Mouse (Mus musculus) thymus, postnatal 25 days (tissue): ENCODE data around the gene Ifna1.

ENCODE experiments used
- DNase-seq: peaks from one replicate; pipeline ENCODE4 v3.0.0; 2022

Ifna1 gene

DNA sequence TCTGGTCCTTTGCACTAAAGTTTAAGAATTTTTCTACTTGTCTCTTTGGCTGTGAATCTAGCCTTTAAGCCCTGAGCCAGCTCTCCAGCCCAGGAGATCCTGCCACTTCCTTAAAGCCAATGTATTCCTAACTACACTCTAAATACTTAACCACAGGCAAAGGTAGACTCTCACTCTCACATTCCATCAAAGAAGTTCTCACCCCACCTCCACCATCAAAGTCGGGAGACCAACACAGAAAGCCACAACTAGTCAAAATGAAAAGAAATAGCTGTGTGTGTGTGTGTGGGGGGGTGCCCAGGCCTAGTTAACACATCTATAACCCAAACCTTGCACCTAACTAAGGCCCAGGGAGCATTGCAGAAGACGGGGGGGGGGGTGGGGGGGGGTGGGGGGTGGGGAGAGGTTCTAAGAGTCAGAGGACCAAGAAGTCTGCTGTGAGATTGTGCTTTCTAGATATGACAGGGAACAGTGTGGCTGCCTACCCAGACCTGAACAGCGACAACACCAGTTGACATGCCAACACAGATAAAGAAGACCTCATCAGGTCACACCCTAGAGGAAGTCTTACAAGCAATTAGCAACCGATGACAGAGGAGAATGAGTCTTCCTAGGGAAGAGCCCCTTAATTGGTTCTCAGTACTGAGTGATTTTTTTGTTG, 25.7 kb downstream of the Ifna1 start:
- DNase-seq, result no peak

DNA sequence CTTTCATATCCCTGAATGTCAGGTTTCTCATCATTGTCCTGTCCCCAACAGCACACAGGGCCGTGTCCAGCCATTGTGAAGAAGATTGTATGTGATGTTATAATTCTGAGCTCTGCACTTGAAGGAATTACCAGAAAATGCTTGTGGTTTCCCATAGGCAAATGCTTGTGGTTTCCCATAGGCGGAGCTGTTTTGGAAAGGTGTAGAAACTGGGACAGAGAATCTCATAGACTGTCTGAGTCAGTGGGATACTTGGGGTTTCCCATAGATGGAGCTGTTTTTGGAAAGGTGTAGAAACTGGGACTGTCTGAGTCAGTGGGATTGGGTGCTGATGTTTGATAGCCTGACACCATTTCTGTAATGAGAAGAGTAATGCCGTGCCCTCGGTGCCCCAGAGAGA, 26.6 kb downstream of the Ifna1 start:
- no peak for DNase-seq

DNA sequence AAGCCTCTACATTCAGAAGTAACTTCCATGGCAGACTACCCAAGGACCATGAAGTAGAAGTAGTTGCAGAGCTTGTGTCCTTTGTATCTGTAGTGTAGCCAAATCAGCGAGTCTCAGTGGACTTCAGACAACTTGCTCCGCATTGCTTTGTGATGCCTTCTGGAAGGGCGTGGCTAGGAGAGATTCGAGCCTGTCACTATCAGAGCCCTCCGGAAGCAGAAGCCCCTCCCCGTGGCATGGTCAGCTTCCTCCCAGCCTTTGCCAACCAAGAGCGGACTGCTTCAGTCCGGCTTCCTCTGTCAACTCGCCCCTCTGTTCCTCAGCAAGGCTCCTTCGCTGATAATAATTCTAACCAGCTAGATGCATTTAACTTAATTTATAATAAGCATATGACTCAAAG, 28.4 kb downstream of the Ifna1 start:
- peak; percentile 14 for DNase-seq

DNA sequence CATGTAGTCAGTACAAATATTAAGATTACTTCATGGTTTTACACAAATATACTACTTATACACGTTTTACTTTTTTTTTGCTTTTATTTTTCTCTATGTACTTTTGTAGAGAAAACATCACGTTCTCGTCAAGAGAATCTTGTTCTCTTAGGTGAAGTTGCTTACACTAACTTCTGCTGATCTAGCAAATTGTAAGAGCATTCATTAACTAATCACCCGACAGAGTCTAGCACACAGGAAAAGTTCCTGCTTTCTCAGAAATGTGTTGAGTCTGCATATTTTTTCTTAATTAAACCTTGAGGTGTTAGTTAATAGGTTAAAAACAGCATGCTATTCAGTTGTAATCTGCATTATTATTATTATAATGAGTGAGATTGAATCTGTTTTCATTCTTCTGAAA, 28.9 kb downstream of the Ifna1 start:
- no peak for DNase-seq

DNA sequence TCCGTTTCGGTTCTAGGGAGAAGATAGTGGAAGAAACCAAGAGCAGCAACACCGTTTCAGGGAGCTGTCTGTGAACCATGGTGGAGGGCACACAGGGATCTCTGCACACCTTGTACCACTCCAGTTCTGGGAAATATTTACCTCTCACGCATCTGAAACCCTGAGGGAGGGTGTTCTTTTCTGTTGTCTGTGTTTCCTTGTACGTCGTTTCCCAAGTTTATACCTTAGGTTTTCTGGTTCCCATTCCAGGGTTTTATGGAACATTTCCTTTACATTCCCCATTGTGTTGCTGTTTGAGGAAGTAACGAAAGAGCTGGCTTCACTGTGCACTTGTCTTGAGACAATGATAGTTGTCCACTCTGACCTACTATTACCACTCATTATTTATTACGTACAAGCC, 30.2 kb downstream of the Ifna1 start, which contains the start of gene Ifne:
Gene Ifne, minus strand, starts transcription at position 101 of the 400 bp plus-strand sequence.
- DNase-seq, result no peak

DNA sequence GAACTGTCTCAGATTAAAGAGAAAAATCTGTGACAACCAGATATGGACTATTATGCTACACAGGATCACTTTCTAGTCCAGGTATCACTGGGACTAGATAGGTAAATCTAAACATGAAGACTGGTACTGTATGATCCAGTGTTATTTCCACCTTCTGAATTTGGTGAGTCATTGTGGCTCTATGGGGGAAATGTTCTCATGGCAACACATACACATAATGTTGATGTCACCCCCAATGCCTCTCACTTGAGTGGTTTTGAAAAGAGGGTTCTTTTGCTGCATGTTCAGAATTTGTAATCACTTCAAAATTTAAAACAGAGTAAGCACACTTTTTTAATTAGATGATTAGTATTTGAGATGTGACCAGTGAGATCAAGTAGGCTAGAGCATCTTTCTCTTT, 38.3 kb downstream of the Ifna1 start:
- DNase-seq, result no peak

DNA sequence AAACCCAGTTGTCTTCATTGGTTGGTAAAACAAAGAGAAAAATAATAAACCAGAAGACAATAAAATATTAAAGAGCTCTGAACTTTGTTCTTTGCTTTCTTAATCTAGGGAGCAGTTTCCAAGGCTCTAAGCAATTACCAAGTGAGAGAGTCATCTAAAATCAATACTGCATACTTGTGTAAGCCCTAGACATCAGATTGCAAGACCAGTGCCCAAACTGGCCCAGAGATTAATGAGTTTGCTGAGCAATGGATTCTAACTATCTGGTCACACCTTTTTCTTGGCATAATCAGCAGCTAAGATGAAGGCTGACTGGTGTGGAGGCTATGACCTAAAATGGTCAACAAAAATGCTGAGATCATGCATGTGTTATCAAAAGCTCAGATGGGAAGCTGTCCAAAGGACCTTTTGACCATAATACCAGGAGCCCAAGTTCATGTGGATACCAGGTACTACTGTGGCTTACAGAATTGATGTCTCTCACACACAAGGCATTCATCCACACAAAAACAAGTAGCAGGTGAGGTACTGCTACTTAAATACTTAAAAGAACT, 43.4 kb downstream of the Ifna1 start:
- no peak for DNase-seq
